19 mouse cellular contexts compared by ENCODE assay signal in genomic region chr7:69573730-69574129, GRCm38 (mm10).
A peak's percentile ranks its signal among the peaks of the same experiment; 100 is the strongest.
DNase-seq lines count a peak whose midpoint lies in the region; ATAC-seq and TF ChIP-seq lines count a peak whose summit lies in the region.
"Had no signal": no experiment of that assay in that cellular context is flagged by ENCODE, and none has a peak within 500 bp of the region (broad histone marks: within the 10 kb centered on the region; RNA-seq: fewer than 3 reads in every experiment).

No protein-coding gene starts in this region.

- H3K4me3 ChIP-seq in intestine, postnatal 0 days (ENCODE audit: low read depth, low read length) = no peak overlapping the region
- H3K4me3 ChIP-seq in intestine, embryonic 15.5 days (replicated peaks) = no peak overlapping the region
- H3K4me3 ChIP-seq in forebrain, postnatal 0 days (ENCODE audit: low read depth, low read length) = no peak overlapping the region
- H3K4me3 ChIP-seq: heart, embryonic 12.5 days; limb, embryonic 10.5 days; liver, embryonic 13.5 days had no signal

- no peak for ATAC-seq in intestine, postnatal 0 days
- no peak for ATAC-seq in intestine, embryonic 15.5 days
- peak; percentile 59 for ATAC-seq in forebrain, postnatal 0 days
- ATAC-seq: inflammation-experienced regulatory T-cells, adult 6 months had no signal

- intact Hi-C loops in left cerebral cortex, postnatal 4 days (cut with DNase I) = no loop called here

- no peaks in the 10 kb centered on the region for H3K4me1 ChIP-seq in intestine, postnatal 0 days (replicated peaks; ENCODE audit: control insufficient read depth, insufficient read depth, low read length)
- H3K4me1 ChIP-seq in intestine, embryonic 15.5 days (replicated peaks) = no peaks in the 10 kb centered on the region
- H3K4me1 ChIP-seq in forebrain, postnatal 0 days (ENCODE audit: insufficient read depth) = no peaks in the 10 kb centered on the region
- H3K4me1 ChIP-seq: heart, embryonic 12.5 days; liver, embryonic 13.5 days had no signal

- peak; percentile 2 to 10 for DNase-seq in left cerebral cortex, adult 9 months (ENCODE audit: low spot score in 2 of 2)
- DNase-seq in left cerebral cortex, postnatal 4 days = no peak
- DNase-seq in NIH3T3 (ENCODE audit: low read depth) = peak; percentile 47
- DNase-seq in forebrain, postnatal 0 days = peak; percentile 33
- no peak for DNase-seq in lung, postnatal 36 days
- no peak for DNase-seq in spleen, postnatal 4 days (ENCODE audit: low spot score in 2 of 2)
- DNase-seq: adrenal gland, adult 8-10 months; cerebellum, adult 9-10 months; embryo, embryonic 11 days; gastrocnemius, postnatal 36 days; heart, postnatal 4 days; liver, embryonic 13.5 days; lung, postnatal 10 days; thymus, adult 18-20 months had no signal

- H3K4me2 ChIP-seq in intestine, postnatal 0 days (replicated peaks; ENCODE audit: low read depth) = no peak overlapping the region
- H3K4me2 ChIP-seq in intestine, embryonic 15.5 days (replicated peaks) = no peak overlapping the region
- no peak overlapping the region for H3K4me2 ChIP-seq in forebrain, postnatal 0 days (ENCODE audit: low read depth)
- H3K4me2 ChIP-seq: heart, embryonic 12.5 days; liver, embryonic 13.5 days had no signal

- H3K9me3 ChIP-seq in intestine, postnatal 0 days (ENCODE audit: control insufficient read depth) = no peaks in the 10 kb centered on the region
- H3K9me3 ChIP-seq in intestine, embryonic 15.5 days = no peaks in the 10 kb centered on the region
- H3K9me3 ChIP-seq in forebrain, postnatal 0 days (ENCODE audit: low read length) = no peaks in the 10 kb centered on the region
- H3K9me3 ChIP-seq: heart, embryonic 12.5 days; limb, embryonic 10.5 days; liver, embryonic 13.5 days had no signal

- 77% methylated on average over 5 of the region's 5 CpGs for WGBS in intestine, postnatal 0 days
- 77% methylated on average over 5 of the region's 5 CpGs for WGBS in intestine, embryonic 15.5 days
- WGBS in forebrain, postnatal 0 days = 46% methylated on average over 5 of the region's 5 CpGs

- no peak overlapping the region for H3K9ac ChIP-seq in intestine, postnatal 0 days (ENCODE audit: low read depth, low read length)
- no peak overlapping the region for H3K9ac ChIP-seq in intestine, embryonic 15.5 days
- H3K9ac ChIP-seq in forebrain, postnatal 0 days = no peak overlapping the region
- H3K9ac ChIP-seq: heart, embryonic 12.5 days; liver, embryonic 13.5 days had no signal

- no peaks in the 10 kb centered on the region for H3K27me3 ChIP-seq in intestine, postnatal 0 days (replicated peaks; ENCODE audit: control insufficient read depth, insufficient read depth, low read length)
- H3K27me3 ChIP-seq in intestine, embryonic 15.5 days (replicated peaks) = no peaks in the 10 kb centered on the region
- H3K27me3 ChIP-seq in forebrain, postnatal 0 days (ENCODE audit: insufficient read depth, low read length) = no peaks in the 10 kb centered on the region
- H3K27me3 ChIP-seq: heart, embryonic 12.5 days; liver, embryonic 13.5 days had no signal

- 0 out of 2 replicates have a peak, but pooled peaks have one; percentile 8 for TF ChIP-seq CTCF in intestine, postnatal 0 days (IDR thresholded peaks at IDR 0.05; ENCODE audit: low read depth)
- peak; percentile 16; the same call in 1 of the 2 replicates for TF ChIP-seq CTCF in forebrain, postnatal 0 days (IDR thresholded peaks at IDR 0.05; ENCODE audit: low read depth)

- no peaks in the 10 kb centered on the region for H3K36me3 ChIP-seq in intestine, postnatal 0 days (ENCODE audit: control insufficient read depth, insufficient read depth)
- no peaks in the 10 kb centered on the region for H3K36me3 ChIP-seq in intestine, embryonic 15.5 days
- H3K36me3 ChIP-seq in forebrain, postnatal 0 days (ENCODE audit: insufficient read depth) = no peaks in the 10 kb centered on the region
- H3K36me3 ChIP-seq: heart, embryonic 12.5 days; limb, embryonic 10.5 days; liver, embryonic 13.5 days had no signal

- no peak overlapping the region for H3K27ac ChIP-seq in intestine, postnatal 0 days (ENCODE audit: low read depth, low read length)
- H3K27ac ChIP-seq in intestine, embryonic 15.5 days = no peak overlapping the region
- H3K27ac ChIP-seq in forebrain, postnatal 0 days (ENCODE audit: low read depth, low read length) = no peak overlapping the region
- H3K27ac ChIP-seq: limb, embryonic 10.5 days; liver, embryonic 13.5 days had no signal

Comparison
In these comparisons a context has a peak if more than half of its experiments do, and no peak if none do; other contexts are left out.
1. DNase-seq: peak in left cerebral cortex, adult 9 months (2 of 2), NIH3T3 (single experiment) and forebrain, postnatal 0 days (single experiment); none in left cerebral cortex, postnatal 4 days (single experiment), lung, postnatal 36 days (single experiment) and spleen, postnatal 4 days (0 of 2).